Mouse (Mus musculus): ENCODE measurements around the gene Tmeff2. TPM values are rescaled to one million over a fixed set of nuclear protein-coding genes. Genes with fewer than 3 reads are reported as not detected.
"Not testable (repeated sequence)": the region's sequence is repeated elsewhere in the genome, so short reads cannot be mapped to it uniquely, and the experiment has no call there.

Tmeff2 gene
- under 1 TPM; 0.67 to 0.81 TPM for total RNA-seq (2021)

GRCm38 (mm10) chr1:50900386-50900785 lies at the start of gene Tmeff2:
Tmeff2 (plus strand) TSS chr1:50900647.
- intact Hi-C loops (cut with DNase I); DNase-seq: not testable (repeated sequence)

GRCm38 (mm10) chr1:50861515-50861914 lies 38.9 kb upstream of the Tmeff2 start:
- no peak for DNase-seq
- intact Hi-C loops (cut with DNase I), result no loop called here

GRCm38 (mm10) chr1:50897696-50898095 lies 2.8 kb upstream of the Tmeff2 start:
- DNase-seq, result no peak
- intact Hi-C loops (cut with DNase I), result no loop called here

- DNase-seq, result no peak
- intact Hi-C loops (cut with DNase I), result no loop called here
Observed at GRCm38 (mm10) chr1:50924838-50925355, 24.4 kb downstream of the Tmeff2 start.

- intact Hi-C loops (cut with DNase I), result no loop called here
- no peak for DNase-seq
Observed at GRCm38 (mm10) chr1:50925356-50925921, 25.0 kb downstream of the Tmeff2 start.

- DNase-seq, result peak; percentile 4 to 11
- intact Hi-C loops (cut with DNase I), result no loop called here
Observed at GRCm38 (mm10) chr1:50926374-50927060, 26.1 kb downstream of the Tmeff2 start.

GRCm38 (mm10) chr1:50927077-50927611 lies 26.7 kb downstream of the Tmeff2 start:
- intact Hi-C loops (cut with DNase I), result no loop called here
- peak; percentile 79 to 80 for DNase-seq

GRCm38 (mm10) chr1:50927679-50928187 lies 27.3 kb downstream of the Tmeff2 start:
- intact Hi-C loops (cut with DNase I), result no loop called here
- DNase-seq, result peak in 1 of 2 experiments; percentile 24

GRCm38 (mm10) chr1:50928776-50929175 lies 28.3 kb downstream of the Tmeff2 start:
- DNase-seq, result no peak
- intact Hi-C loops (cut with DNase I), result no loop called here

GRCm38 (mm10) chr1:50935076-50935475 lies 34.6 kb downstream of the Tmeff2 start:
- no peak for DNase-seq
- intact Hi-C loops (cut with DNase I), result no loop called here

GRCm38 (mm10) chr1:50935484-50935883 lies 35.0 kb downstream of the Tmeff2 start:
- intact Hi-C loops (cut with DNase I), result no loop called here
- DNase-seq, result no peak

- peak in 1 of 2 experiments; percentile 12 for DNase-seq
- intact Hi-C loops (cut with DNase I), result no loop called here
Observed at GRCm38 (mm10) chr1:50940131-50941039, 39.9 kb downstream of the Tmeff2 start.

- intact Hi-C loops (cut with DNase I), result no loop called here
Observed at GRCm38 (mm10) chr1:50948575-50948974, 48.1 kb downstream of the Tmeff2 start.

GRCm38 (mm10) chr1:50958844-50959243 lies 58.4 kb downstream of the Tmeff2 start:
- DNase-seq, result no peak
- intact Hi-C loops (cut with DNase I), result no loop called here

More at GRCm38 (mm10) chr1:50948575-50948974, 48.1 kb downstream of the Tmeff2 start:
- DNase-seq, result no peak

- intact Hi-C loops (cut with DNase I), result loop anchor here (1.0 to 10.0 kb wide), 7 partner anchors 145 to 635 kb away; no protein-coding TSS in a partner anchor
- peak; percentile 81 to 89 for DNase-seq
Observed at GRCm38 (mm10) chr1:50961954-50962648, 61.7 kb downstream of the Tmeff2 start.

GRCm38 (mm10) chr1:50962649-50963000 lies 62.2 kb downstream of the Tmeff2 start:
- intact Hi-C loops (cut with DNase I), result loop anchor here (1.0 to 10.0 kb wide), 7 partner anchors 144 to 634 kb away; no protein-coding TSS in a partner anchor
- peak; percentile 15 to 34 for DNase-seq

- intact Hi-C loops (cut with DNase I), result loop anchor here (10.0 kb wide), 1 partner anchor 495 kb away; no protein-coding TSS in a partner anchor
- DNase-seq, result no peak
Observed at GRCm38 (mm10) chr1:50969685-50970084, 69.2 kb downstream of the Tmeff2 start.

- DNase-seq, result no peak
- intact Hi-C loops (cut with DNase I), result no loop called here
Observed at GRCm38 (mm10) chr1:50970853-50971252, 70.4 kb downstream of the Tmeff2 start.

GRCm38 (mm10) chr1:50972509-50973436 lies 72.3 kb downstream of the Tmeff2 start:
- DNase-seq, result no peak
- intact Hi-C loops (cut with DNase I), result no loop called here

Measured in heart, postnatal 10 days (tissue).